Mouse (Mus musculus) heart, embryonic 10.5 days (tissue): ENCODE results near the gene Inpp5k. TPM values are rescaled to one million over a fixed set of nuclear protein-coding genes. Genes with fewer than 3 reads are reported as not detected.

Experiments used
- DNase-seq: peaks from one replicate; pipeline ENCODE4 v3.0.0-alpha.2; 2017; ENCODE audit warnings: low spot score
- H3K27ac ChIP-seq: fragments of 300-500 bp; sonication (generic); 2 replicates; pipeline ENCODE4 v1.5.1; 2016; ENCODE audit warnings: mild to moderate bottlenecking
- H3K27me3 ChIP-seq: fragments of 300-500 bp; sonication (generic); 2 replicates; pipeline ENCODE4 v1.6.1; 2016; ENCODE audit warnings: mild to moderate bottlenecking; ENCODE audit not compliant: poor library complexity, insufficient read depth, severe bottlenecking
- H3K36me3 ChIP-seq: fragments of 300-500 bp; sonication (generic); 2 replicates; pipeline ENCODE4 v1.6.1; 2016; ENCODE audit warnings: mild to moderate bottlenecking, moderate library complexity
- H3K4me1 ChIP-seq: fragments of 300-500 bp; sonication (generic); 2 replicates; pipeline ENCODE4 v1.6.1; 2016; ENCODE audit warnings: mild to moderate bottlenecking
- H3K4me3 ChIP-seq: fragments of 300-500 bp; sonication (generic); 2 replicates; pipeline ENCODE4 v1.5.1; 2016; ENCODE audit warnings: mild to moderate bottlenecking, moderate library complexity
- H3K9me3 ChIP-seq: fragments of 300-500 bp; sonication (generic); 2 replicates; pipeline ENCODE4 v1.6.1; 2016; ENCODE audit warnings: mild to moderate bottlenecking, moderate library complexity
- WGBS: fragments of 180-500 bp; shearing (Covaris S2); methylation state at CpG from one replicate; pipeline ENCODE4 v1.1.7; 2016; 5-methylcytosine and 5-hydroxymethylcytosine counted together
- polyA plus RNA-seq: library from polyadenylated mRNA; unstranded; fragments of >200 nt; fragmentation: Nextera tagmentation; extraction: Ambion mirVana; gene quantifications from 2 replicates; pipeline ENCODE4 v1.2.1, GENCODE M21; 2016

The Inpp5k gene
- polyA plus RNA-seq, 1 experiment from 2014 or later: 16.9 TPM

GRCm38 (mm10) chr11:75624102-75624554 is 6.7 kb upstream of the Inpp5k start:
- Histone ChIP-seq H3K27ac (peak overlapping the region; percentile 84), H3K9me3 (no peaks in the 10 kb centered on the region), H3K36me3 (peaks cover 65% of the 10 kb centered on the region), H3K4me3 (peak overlapping the region; percentile 22; the same call in 1 of the 2 replicates), H3K27me3 (no peaks in the 10 kb centered on the region), H3K4me1 (peaks cover 29% of the 10 kb centered on the region)
- WGBS: 8% methylated on average over 2 of the region's 2 CpGs
- DNase-seq: no peak

DNA sequence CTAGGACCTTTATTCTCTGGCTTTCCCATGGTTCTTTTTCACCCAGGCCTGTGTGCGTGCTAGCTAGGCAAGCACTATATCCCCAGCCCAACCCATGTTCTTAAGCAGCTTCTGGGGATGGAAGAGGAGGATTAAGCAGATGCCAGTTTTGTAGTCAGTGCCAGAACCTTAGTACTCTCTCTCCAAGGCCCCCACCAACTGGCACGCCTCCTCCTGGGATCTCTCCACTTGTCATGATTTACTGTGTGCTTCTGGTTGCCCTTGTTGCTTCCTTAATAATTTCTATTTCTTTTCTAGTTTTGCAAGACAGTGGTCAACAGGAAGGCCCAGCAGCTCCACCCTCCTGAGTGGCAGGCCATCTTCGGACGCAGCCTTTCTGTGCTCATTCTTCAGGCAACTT is 5.0 kb upstream of the Inpp5k start:
- H3K4me3 ChIP-seq: no peak overlapping the region
- H3K27me3 ChIP-seq: no peaks in the 10 kb centered on the region
- 93% methylated on average over 4 of the region's 4 CpGs for WGBS
- peaks cover 49% of the 10 kb centered on the region for H3K36me3 ChIP-seq
- H3K4me1 ChIP-seq: peaks cover 39% of the 10 kb centered on the region
- DNase-seq: no peak
- no peaks in the 10 kb centered on the region for H3K9me3 ChIP-seq
- H3K27ac ChIP-seq: 0 out of 2 replicates have a peak overlapping the region, but pooled peaks have one; percentile 47

DNA sequence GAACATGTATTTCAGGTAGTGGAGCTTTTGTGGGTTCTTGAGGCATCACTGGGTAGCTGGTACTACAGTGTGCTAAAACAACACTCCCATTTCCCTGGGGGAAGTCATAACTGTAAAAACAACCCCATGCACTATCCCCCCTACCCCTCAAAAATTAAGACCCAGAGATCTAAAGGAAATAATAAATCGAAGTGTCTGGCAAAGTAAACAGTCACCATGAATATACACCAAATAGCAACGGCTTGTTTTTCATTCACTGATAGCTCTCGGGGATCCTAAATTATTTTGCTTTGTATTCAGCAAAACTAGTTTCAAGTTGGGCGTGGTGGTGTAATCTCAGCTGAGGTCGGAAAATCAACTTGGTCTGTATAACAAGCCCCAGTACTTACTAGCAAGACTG is 690 bp upstream of the Inpp5k start:
- Histone ChIP-seq H3K27me3 (no peaks in the 10 kb centered on the region), H3K9me3 (no peaks in the 10 kb centered on the region), H3K36me3 (peaks cover 44% of the 10 kb centered on the region), H3K27ac (peak overlapping the region; percentile 88), H3K4me1 (peaks cover 30% of the 10 kb centered on the region), H3K4me3 (peak overlapping the region; percentile 67)
- 15% methylated on average over 5 of the region's 5 CpGs for WGBS
- no peak for DNase-seq

DNA sequence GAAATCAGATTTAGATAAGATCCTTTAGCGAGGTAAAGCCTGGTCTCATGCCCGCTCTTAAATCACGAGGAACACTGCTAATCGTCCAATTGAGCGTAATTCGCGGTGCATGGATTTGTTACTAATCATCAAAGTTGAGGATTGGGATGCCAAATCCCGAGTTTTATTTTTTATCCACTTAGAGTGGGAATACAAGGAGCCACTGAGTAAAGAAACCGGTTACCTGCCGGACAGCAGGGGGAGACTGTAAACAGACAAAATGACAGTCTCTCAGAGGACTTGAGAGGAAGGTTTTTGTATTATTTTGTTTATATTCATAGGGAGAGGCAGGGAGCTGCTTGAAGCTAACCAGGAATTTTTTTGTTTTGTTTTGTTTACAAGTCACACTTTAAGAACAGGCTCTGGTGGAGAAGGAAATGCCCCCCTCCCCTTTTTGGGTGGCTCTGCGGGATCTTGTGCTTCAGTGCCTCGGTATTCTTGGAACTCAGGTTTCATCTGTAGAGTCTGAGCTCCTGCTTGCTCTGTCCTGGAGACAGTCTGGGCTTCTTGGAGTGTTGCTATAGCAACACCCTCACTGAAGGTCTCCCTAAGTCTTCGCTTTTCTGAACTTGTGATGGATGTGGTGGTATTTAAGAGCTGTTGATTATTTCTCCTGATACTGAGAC is 905 bp downstream of the Inpp5k start:
- 15% methylated on average over 13 of the region's 13 CpGs for WGBS
- Histone ChIP-seq H3K9me3 (no peaks in the 10 kb centered on the region), H3K27me3 (no peaks in the 10 kb centered on the region), H3K4me1 (peaks cover 30% of the 10 kb centered on the region), H3K4me3 (peak overlapping the region; percentile 67), H3K27ac (peak overlapping the region; percentile 88; the same call in 1 of the 2 replicates), H3K36me3 (peaks cover 33% of the 10 kb centered on the region)
- DNase-seq: no peak

- Histone ChIP-seq H3K4me1 (peaks cover 30% of the 10 kb centered on the region), H3K27me3 (no peaks in the 10 kb centered on the region), H3K9me3 (no peaks in the 10 kb centered on the region), H3K36me3 (peaks cover 30% of the 10 kb centered on the region), H3K27ac (no peak overlapping the region), H3K4me3 (no peak overlapping the region)
- DNase-seq: no peak
- WGBS: 82% methylated on average over 5 of the region's 5 CpGs
Measured at GRCm38 (mm10) chr11:75632921-75633320, 2.1 kb downstream of the Inpp5k start.

GRCm38 (mm10) chr11:75634801-75635200 is 4.0 kb downstream of the Inpp5k start:
- H3K4me3 ChIP-seq: no peak overlapping the region
- no peak for DNase-seq
- peaks cover 25% of the 10 kb centered on the region for H3K36me3 ChIP-seq
- no peaks in the 10 kb centered on the region for H3K27me3 ChIP-seq
- no peak overlapping the region for H3K27ac ChIP-seq
- H3K4me1 ChIP-seq: peaks cover 24% of the 10 kb centered on the region
- H3K9me3 ChIP-seq: no peaks in the 10 kb centered on the region
- WGBS: 75% methylated on average over 3 of the region's 3 CpGs

GRCm38 (mm10) chr11:75635315-75635714 is 4.5 kb downstream of the Inpp5k start:
- H3K9me3 ChIP-seq: no peaks in the 10 kb centered on the region
- no peaks in the 10 kb centered on the region for H3K27me3 ChIP-seq
- 75% methylated on average over 11 of the region's 11 CpGs for WGBS
- H3K27ac ChIP-seq: no peak overlapping the region
- peaks cover 25% of the 10 kb centered on the region for H3K36me3 ChIP-seq
- H3K4me1 ChIP-seq: peaks cover 20% of the 10 kb centered on the region
- no peak for DNase-seq
- no peak overlapping the region for H3K4me3 ChIP-seq

DNA sequence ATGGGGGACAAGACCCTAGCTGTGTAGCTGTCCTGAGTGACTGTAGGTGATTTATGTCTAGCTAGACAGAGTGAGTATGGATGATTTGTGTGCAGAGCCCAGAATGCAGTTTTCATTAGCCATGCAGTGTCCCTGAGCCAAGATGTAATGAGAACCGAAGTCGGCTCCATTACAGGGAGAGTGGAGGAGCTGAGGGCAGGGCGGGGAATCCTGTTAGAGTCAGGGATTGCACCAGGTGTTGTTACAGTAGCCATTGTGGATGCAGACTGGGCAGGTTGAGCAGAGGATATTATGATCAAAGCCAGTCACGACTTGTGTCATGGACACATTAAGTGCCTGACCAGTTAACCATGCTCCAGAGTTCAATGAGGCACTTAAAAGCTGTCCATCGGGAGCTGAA is 12.5 kb downstream of the Inpp5k start:
- Histone ChIP-seq H3K4me3 (no peak overlapping the region), H3K27ac (no peak overlapping the region), H3K4me1 (peaks cover 8% of the 10 kb centered on the region), H3K9me3 (no peaks in the 10 kb centered on the region), H3K27me3 (no peaks in the 10 kb centered on the region), H3K36me3 (peaks cover 4% of the 10 kb centered on the region; the same call in 1 of the 2 replicates)
- WGBS: 76% methylated on average over 5 of the region's 5 CpGs
- no peak for DNase-seq

- WGBS: 80% methylated on average over 9 of the region's 9 CpGs
- H3K9me3 ChIP-seq: no peaks in the 10 kb centered on the region
- DNase-seq: no peak
- no peak overlapping the region for H3K27ac ChIP-seq
- no peak overlapping the region for H3K4me3 ChIP-seq
- H3K36me3 ChIP-seq: peaks cover 4% of the 10 kb centered on the region; the same call in 1 of the 2 replicates
- peaks cover 15% of the 10 kb centered on the region for H3K4me1 ChIP-seq
- H3K27me3 ChIP-seq: no peaks in the 10 kb centered on the region
Measured at GRCm38 (mm10) chr11:75644684-75645083, 13.9 kb downstream of the Inpp5k start.

DNA sequence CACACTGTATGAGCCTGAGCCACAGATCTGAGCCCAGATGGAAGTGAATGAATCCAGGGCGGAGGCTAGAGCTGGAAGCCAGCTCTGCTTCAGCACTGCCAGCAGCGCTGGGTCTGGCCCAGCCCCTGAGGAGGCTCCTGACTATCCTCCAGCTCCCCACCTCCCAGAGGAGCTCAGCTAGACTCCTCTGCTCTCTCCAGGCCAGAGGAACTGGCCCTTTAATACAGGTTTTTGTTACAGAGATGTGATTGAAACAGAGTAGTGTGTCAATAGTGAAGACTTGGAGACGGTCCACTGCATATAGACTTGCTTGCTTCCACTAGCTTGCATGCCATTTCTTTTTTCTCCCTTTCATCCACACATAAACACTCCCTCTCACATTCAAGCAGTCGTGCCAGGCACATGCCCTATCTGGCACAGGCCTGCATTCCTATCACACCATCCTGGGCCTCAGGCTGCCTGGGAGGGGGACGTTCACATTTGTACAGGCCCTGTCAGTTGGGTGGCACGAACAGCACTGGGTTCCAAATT is 17.0 kb downstream of the Inpp5k start:
- no peak overlapping the region for H3K27ac ChIP-seq

DNA sequence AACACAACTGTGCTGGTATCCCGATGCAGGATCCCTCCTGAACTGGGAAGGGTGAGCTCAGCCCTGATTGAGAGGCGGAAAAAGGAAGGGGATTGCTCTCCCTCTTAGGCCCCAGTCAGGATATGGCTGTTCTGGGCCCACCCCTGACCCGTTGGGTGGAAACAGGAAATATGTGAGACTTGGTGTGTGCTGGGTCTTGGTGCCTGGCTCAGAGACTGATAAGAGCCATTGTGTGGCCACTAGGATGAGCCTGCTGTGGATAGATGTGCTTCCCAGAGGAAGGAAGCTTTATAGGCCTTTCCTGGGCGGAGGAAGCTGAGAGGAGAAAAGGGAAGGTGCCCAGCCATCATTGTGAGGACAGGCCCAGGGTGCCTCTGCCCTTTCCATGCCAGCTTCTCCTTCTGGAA is 18.4 kb downstream of the Inpp5k start:
- no peak for DNase-seq
- H3K36me3 ChIP-seq: 0 out of 2 replicates have a peak, but pooled peaks cover 4% of the 10 kb centered on the region
- H3K27ac ChIP-seq: peak overlapping the region; percentile 60; the same call in 1 of the 2 replicates
- peaks cover 44% of the 10 kb centered on the region for H3K4me1 ChIP-seq
- WGBS: 54% methylated on average over 4 of the region's 4 CpGs
- H3K27me3 ChIP-seq: no peaks in the 10 kb centered on the region
- 0 out of 2 replicates have a peak overlapping the region, but pooled peaks have one; percentile 12 for H3K4me3 ChIP-seq
- H3K9me3 ChIP-seq: no peaks in the 10 kb centered on the region

More for the DNA sequence above, 17.0 kb downstream of the Inpp5k start:
- H3K9me3 ChIP-seq: no peaks in the 10 kb centered on the region
- H3K4me1 ChIP-seq: peaks cover 40% of the 10 kb centered on the region
- no peak for DNase-seq
- H3K4me3 ChIP-seq: no peak overlapping the region
- WGBS: 68% methylated on average over 6 of the region's 6 CpGs
- no peaks in the 10 kb centered on the region for H3K27me3 ChIP-seq
- H3K36me3 ChIP-seq: 0 out of 2 replicates have a peak, but pooled peaks cover 4% of the 10 kb centered on the region

GRCm38 (mm10) chr11:75650311-75650710 is 19.5 kb downstream of the Inpp5k start, which contains the start of gene Myo1c:
Gene Myo1c (plus strand): TSS chr11:75650504.
- Histone ChIP-seq H3K27ac (peak within 1 kb of the TSS; percentile 96), H3K4me3 (peak within 1 kb of the TSS; percentile 84), H3K4me1 (peaks cover 56% of the 10 kb centered on the region), H3K9me3 (no peaks in the 10 kb centered on the region), H3K27me3 (no peaks in the 10 kb centered on the region), H3K36me3 (0 out of 2 replicates have a peak, but pooled peaks cover 2% of the 10 kb centered on the region)
- WGBS: 59% methylated on average over 7 of the region's 7 CpGs
- no peak for DNase-seq

- Histone ChIP-seq H3K4me3 (peak overlapping the region; percentile 84), H3K9me3 (no peaks in the 10 kb centered on the region), H3K4me1 (peaks cover 62% of the 10 kb centered on the region), H3K36me3 (no peaks in the 10 kb centered on the region), H3K27me3 (no peaks in the 10 kb centered on the region), H3K27ac (peak overlapping the region; percentile 96)
- whole genome bisulfite sequencing: 36% methylated on average over 13 of the region's 13 CpGs
- no peak for DNase-seq
Measured at GRCm38 (mm10) chr11:75650958-75651425, 20.2 kb downstream of the Inpp5k start.
